Mouse (Mus musculus): ENCODE measurements around the gene Tmprss11f. TPM values are rescaled to one million over a fixed set of nuclear protein-coding genes. Genes with fewer than 3 reads are reported as not detected.

Gene Tmprss11f
- polyA plus RNA-seq (2014; fragmentation: Illumina TruSeq; extraction: RNeasy Lipid Tissue Mini Kit (QIAGEN cat#74804); ENCODE audit: low read depth, low replicate concordance) = not detected

GRCm38 (mm10) chr5:86632324-86632723 lies at the start of gene Tmprss11f:
Tmprss11f (minus strand) TSS chr5:86632424.

DNA sequence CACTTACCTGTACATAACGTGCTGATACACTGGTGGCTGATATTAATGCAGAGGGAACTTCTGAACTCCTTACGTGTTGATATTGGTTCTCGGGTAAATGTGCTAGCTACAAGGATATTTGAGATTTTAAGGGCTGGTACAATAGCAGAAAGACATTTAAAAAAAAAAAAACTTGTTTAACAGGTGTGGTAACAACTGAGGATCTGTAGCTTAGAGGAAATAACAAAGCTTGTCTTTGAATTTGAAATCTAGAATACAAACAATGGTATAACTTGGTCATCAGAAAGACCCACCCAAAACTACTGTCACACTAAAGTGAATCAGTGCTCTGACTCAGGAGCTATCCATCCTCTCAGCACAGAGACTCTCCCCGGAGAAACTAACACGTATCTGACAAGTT lies 44.0 kb upstream of the Tmprss11f start, which contains the start of gene Tmprss11b:
Gene Tmprss11b, minus strand, starts transcription at position 101 of the 400 bp plus-strand sequence.

DNA sequence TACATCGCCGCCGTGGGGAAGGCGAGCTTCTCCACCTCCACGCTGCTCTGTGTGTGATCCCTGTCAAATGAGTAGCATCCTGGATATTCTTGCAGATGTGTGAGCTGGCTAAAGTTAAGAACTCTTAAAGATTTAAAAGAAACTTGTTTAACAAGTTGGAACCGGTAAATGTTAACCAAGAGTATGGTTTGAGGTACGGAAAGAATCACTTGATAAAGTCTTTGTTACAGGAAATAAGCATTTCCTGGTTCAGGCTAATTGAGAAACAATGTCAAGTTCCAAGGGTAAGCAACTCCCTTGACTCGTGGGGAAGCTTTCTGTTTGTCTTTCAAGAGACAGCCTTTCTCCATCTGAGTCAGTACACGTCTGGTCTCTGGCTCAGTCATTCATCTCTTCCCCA lies 113.7 kb downstream of the Tmprss11f start, which contains the start of gene Tmprss11g:
Gene Tmprss11g, minus strand, starts transcription at position 101 of the 400 bp plus-strand sequence.

Other genes starting within 250 kb of the Tmprss11f start
- not detected for gene Tmprss11a, start 163.4 kb downstream of the Tmprss11f start, polyA plus RNA-seq (2014; fragmentation: Illumina TruSeq; extraction: RNeasy Lipid Tissue Mini Kit (QIAGEN cat#74804); ENCODE audit: low read depth, low replicate concordance)
- gene Tmprss11g, start 113.8 kb downstream of the Tmprss11f start, polyA plus RNA-seq (2014; fragmentation: Illumina TruSeq; extraction: RNeasy Lipid Tissue Mini Kit (QIAGEN cat#74804); ENCODE audit: low read depth, low replicate concordance) = not detected
- gene Tmprss11b, start 43.9 kb upstream of the Tmprss11f start, polyA plus RNA-seq (2014; fragmentation: Illumina TruSeq; extraction: RNeasy Lipid Tissue Mini Kit (QIAGEN cat#74804); ENCODE audit: low read depth, low replicate concordance) = not detected
- gene Tmprss11e, start 113.4 kb upstream of the Tmprss11f start, polyA plus RNA-seq (2014; fragmentation: Illumina TruSeq; extraction: RNeasy Lipid Tissue Mini Kit (QIAGEN cat#74804); ENCODE audit: low read depth, low replicate concordance) = not detected
- 273 TPM for gene Ythdc1, start 171.8 kb upstream of the Tmprss11f start, polyA plus RNA-seq (2014; fragmentation: Illumina TruSeq; extraction: RNeasy Lipid Tissue Mini Kit (QIAGEN cat#74804); ENCODE audit: low read depth, low replicate concordance)